21 mouse cellular contexts compared by ENCODE assay signal in the genomic region with DNA sequence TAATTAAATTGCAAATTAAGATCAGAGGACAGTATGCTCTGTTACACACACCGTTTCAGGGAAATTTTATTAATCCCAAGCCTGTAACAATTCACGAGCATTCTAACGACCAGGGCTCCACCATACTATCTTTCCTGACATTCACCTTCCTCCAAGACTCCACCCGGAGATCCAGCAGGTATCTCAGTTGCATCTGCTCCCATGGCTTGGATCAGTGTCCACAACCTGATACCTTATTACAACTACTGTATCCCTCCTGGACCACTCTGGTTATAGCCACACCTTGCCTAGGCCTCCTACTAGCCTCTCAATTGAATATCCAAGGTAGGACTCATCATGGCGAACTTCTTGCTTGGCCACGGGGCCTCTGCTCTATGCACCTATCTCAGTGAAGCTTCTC. TPM values are rescaled to one million over a fixed set of nuclear protein-coding genes. Genes with fewer than 3 reads are reported as not detected.
DNase-seq lines count a peak whose midpoint lies in the region; ATAC-seq and TF ChIP-seq lines count a peak whose summit lies in the region.
"Had no signal": no experiment of that assay in that cellular context is flagged by ENCODE, and none has a peak within 500 bp of the region (broad histone marks: within the 10 kb centered on the region; RNA-seq: fewer than 3 reads in every experiment).

No protein-coding gene starts in this region.

- no peak for TF ChIP-seq EP300 in stomach, postnatal 0 days (optimal IDR thresholded peaks at IDR 0.05)

- H3K36me3 ChIP-seq in heart, embryonic 11.5 days (ENCODE audit: control insufficient read depth, insufficient read depth, low read length), result no peaks in the 10 kb centered on the region
- H3K36me3 ChIP-seq in stomach, embryonic 15.5 days, result no peaks in the 10 kb centered on the region
- H3K36me3 ChIP-seq in stomach, postnatal 0 days (ENCODE audit: control insufficient read depth, insufficient read depth, low read length), result no peaks in the 10 kb centered on the region
- no peaks in the 10 kb centered on the region for H3K36me3 ChIP-seq in liver, embryonic 13.5 days
- H3K36me3 ChIP-seq: kidney, embryonic 15.5 days; midbrain, embryonic 10.5 days; neural tube, embryonic 12.5 days had no signal

- 83% methylated on average over 6 of the region's 6 CpGs for WGBS in heart, embryonic 11.5 days (ENCODE audit: insufficient replicate concordance)
- WGBS in stomach, embryonic 15.5 days, result 82% methylated on average over 6 of the region's 6 CpGs
- WGBS in stomach, postnatal 0 days, result 86% methylated on average over 6 of the region's 6 CpGs
- WGBS in liver, embryonic 13.5 days (ENCODE audit: insufficient replicate concordance), result 36% methylated on average over 6 of the region's 6 CpGs

- H3K27me3 ChIP-seq in heart, embryonic 11.5 days (ENCODE audit: control insufficient read depth, insufficient read depth, low read length), result no peaks in the 10 kb centered on the region
- H3K27me3 ChIP-seq in stomach, embryonic 15.5 days (replicated peaks), result no peaks in the 10 kb centered on the region
- H3K27me3 ChIP-seq in stomach, postnatal 0 days (ENCODE audit: control insufficient read depth, insufficient read depth, low read length), result no peaks in the 10 kb centered on the region
- no peaks in the 10 kb centered on the region for H3K27me3 ChIP-seq in liver, embryonic 13.5 days
- H3K27me3 ChIP-seq: forebrain, embryonic 13.5 days; kidney, embryonic 15.5 days; neural tube, embryonic 12.5 days had no signal

- intact Hi-C loops in heart, postnatal 14 days (cut with DNase I), result no loop called here

- no peak for ATAC-seq in heart, embryonic 11.5 days (replicated peaks; ENCODE audit: insufficient number of reproducible peaks, low FRiP score, low TSS enrichment)
- ATAC-seq in stomach, embryonic 15.5 days (ENCODE audit: insufficient read depth, low FRiP score, low read depth), result peak; percentile 68; the same call in 1 of the 2 replicates
- ATAC-seq in stomach, postnatal 0 days (ENCODE audit: low FRiP score, low TSS enrichment), result no peak
- ATAC-seq in liver, embryonic 13.5 days (ENCODE audit: low read depth), result peak; percentile 81
- ATAC-seq: forebrain, embryonic 13.5 days; Patski had no signal

- no peak for DNase-seq in heart, postnatal 14 days
- DNase-seq in stomach, postnatal 0 days (ENCODE audit: low spot score), result no peak
- DNase-seq in liver, embryonic 13.5 days, result no peak
- DNase-seq in kidney, adult 11 months, result no peak
- no peak for DNase-seq in right cerebral cortex, adult 18-20 months
- DNase-seq: adrenal gland, postnatal 36 days; B cell, adult 2 months; cerebellum, adult 9-11 months; gastrocnemius, postnatal 36 days; lung, postnatal 36 days; right cerebral cortex, postnatal 14 days; thymus, postnatal 4 days had no signal

- H3K9ac ChIP-seq in heart, embryonic 11.5 days (ENCODE audit: low read depth, low read length), result peak overlapping the region; percentile 46
- H3K9ac ChIP-seq in stomach, embryonic 15.5 days, result no peak overlapping the region
- H3K9ac ChIP-seq in stomach, postnatal 0 days (ENCODE audit: low read length), result no peak overlapping the region
- H3K9ac ChIP-seq in liver, embryonic 13.5 days, result peak overlapping the region; percentile 68
- H3K9ac ChIP-seq: forebrain, embryonic 13.5 days; kidney, embryonic 15.5 days; neural tube, embryonic 12.5 days had no signal

- H3K4me2 ChIP-seq in heart, embryonic 11.5 days, result peak overlapping the region; percentile 49
- H3K4me2 ChIP-seq in stomach, embryonic 15.5 days, result no peak overlapping the region
- no peak overlapping the region for H3K4me2 ChIP-seq in stomach, postnatal 0 days (replicated peaks; ENCODE audit: low read depth)
- H3K4me2 ChIP-seq in liver, embryonic 13.5 days, result peak overlapping the region; percentile 68
- H3K4me2 ChIP-seq: forebrain, embryonic 13.5 days; kidney, embryonic 15.5 days; neural tube, embryonic 12.5 days had no signal

- no peak for TF ChIP-seq CTCF in stomach, postnatal 0 days (IDR thresholded peaks at IDR 0.05; ENCODE audit: low read depth)

- peaks cover 15% of the 10 kb centered on the region for H3K4me1 ChIP-seq in heart, embryonic 11.5 days (ENCODE audit: control insufficient read depth, insufficient read depth, low read length)
- H3K4me1 ChIP-seq in stomach, embryonic 15.5 days, result no peaks in the 10 kb centered on the region
- no peaks in the 10 kb centered on the region for H3K4me1 ChIP-seq in stomach, postnatal 0 days (replicated peaks; ENCODE audit: control insufficient read depth, insufficient read depth)
- H3K4me1 ChIP-seq in liver, embryonic 13.5 days (replicated peaks), result peaks cover 83% of the 10 kb centered on the region
- H3K4me1 ChIP-seq: forebrain, embryonic 13.5 days; kidney, embryonic 15.5 days; midbrain, embryonic 10.5 days; neural tube, embryonic 12.5 days had no signal

- H3K27ac ChIP-seq in heart, embryonic 11.5 days (ENCODE audit: low read depth, low read length), result peak overlapping the region; percentile 79
- no peak overlapping the region for H3K27ac ChIP-seq in stomach, embryonic 15.5 days
- H3K27ac ChIP-seq in stomach, postnatal 0 days (replicated peaks), result no peak overlapping the region
- H3K27ac ChIP-seq in liver, embryonic 13.5 days, result peak overlapping the region; percentile 97
- H3K27ac ChIP-seq: forebrain, embryonic 13.5 days; kidney, embryonic 15.5 days; layer of hippocampus, adult 2 months; midbrain, embryonic 10.5 days; neural tube, embryonic 12.5 days had no signal

- no peaks in the 10 kb centered on the region for H3K9me3 ChIP-seq in heart, embryonic 11.5 days (replicated peaks; ENCODE audit: control insufficient read depth, low read length)
- no peaks in the 10 kb centered on the region for H3K9me3 ChIP-seq in stomach, embryonic 15.5 days
- H3K9me3 ChIP-seq in stomach, postnatal 0 days (ENCODE audit: control insufficient read depth, low read length), result no peaks in the 10 kb centered on the region
- H3K9me3 ChIP-seq in liver, embryonic 13.5 days (replicated peaks), result no peaks in the 10 kb centered on the region
- H3K9me3 ChIP-seq: forebrain, embryonic 13.5 days; kidney, embryonic 15.5 days; midbrain, embryonic 10.5 days; neural tube, embryonic 12.5 days had no signal

- peak overlapping the region; percentile 8; the same call in 1 of the 2 replicates for H3K4me3 ChIP-seq in heart, embryonic 11.5 days (ENCODE audit: low read depth, low read length)
- H3K4me3 ChIP-seq in stomach, embryonic 15.5 days (replicated peaks), result no peak overlapping the region
- H3K4me3 ChIP-seq in stomach, postnatal 0 days (ENCODE audit: low read depth, low read length), result no peak overlapping the region
- peak overlapping the region; percentile 48 for H3K4me3 ChIP-seq in liver, embryonic 13.5 days (replicated peaks)
- H3K4me3 ChIP-seq: forebrain, embryonic 13.5 days; kidney, embryonic 15.5 days; layer of hippocampus, adult 2 months; midbrain, embryonic 10.5 days; neural tube, embryonic 12.5 days had no signal

RNA-seq across cellular contexts. Expression of a gene that starts 20.5 kb away (rescaled TPM):
- polyA plus RNA-seq in heart, embryonic 11.5 days (2014; fragmentation: Nextera tagmentation; extraction: Ambion mirVana), result 12.3 TPM in 2 replicates
- 10 to 100 TPM; 23.4 to 24.9 TPM for total RNA-seq in heart, postnatal 14 days (2021)
- polyA plus RNA-seq in stomach, embryonic 15.5 days (2015; fragmentation: Nextera tagmentation; extraction: Ambion mirVana), result 4.7 and 5.3 TPM in 2 replicates
- 5.2 and 5.5 TPM in 2 replicates for polyA plus RNA-seq in stomach, postnatal 0 days (2015; fragmentation: Nextera tagmentation; extraction: Ambion mirVana)
- polyA plus RNA-seq in liver, embryonic 13.5 days (2015; fragmentation: Nextera tagmentation; extraction: Ambion mirVana), result 8.5 and 10.2 TPM in 2 replicates
- polyA plus RNA-seq: liver, adult 2 months had no signal

RNA-seq across cellular contexts. Expression of a gene that starts 58.0 kb away (rescaled TPM):
- 42.6 and 43.5 TPM in 2 replicates for polyA plus RNA-seq in heart, embryonic 11.5 days (2014; fragmentation: Nextera tagmentation; extraction: Ambion mirVana)
- total RNA-seq in heart, postnatal 14 days (2021), result 10 to 100 TPM; 22.7 to 25.1 TPM
- polyA plus RNA-seq in stomach, embryonic 15.5 days (2015; fragmentation: Nextera tagmentation; extraction: Ambion mirVana), result 49.9 and 55.2 TPM in 2 replicates
- polyA plus RNA-seq in stomach, postnatal 0 days (2015; fragmentation: Nextera tagmentation; extraction: Ambion mirVana), result 42.2 and 46.2 TPM in 2 replicates
- 29.7 and 34.6 TPM in 2 replicates for polyA plus RNA-seq in liver, embryonic 13.5 days (2015; fragmentation: Nextera tagmentation; extraction: Ambion mirVana)

Comparison
In these comparisons a context has a peak if more than half of its experiments do, and no peak if none do; other contexts are left out.
1. ATAC-seq: peak in stomach, embryonic 15.5 days (single experiment) and liver, embryonic 13.5 days (single experiment); none in heart, embryonic 11.5 days (single experiment) and stomach, postnatal 0 days (single experiment).
2. H3K27ac ChIP-seq: peak in heart, embryonic 11.5 days (single experiment) and liver, embryonic 13.5 days (single experiment); none in stomach, embryonic 15.5 days (single experiment) and stomach, postnatal 0 days (single experiment).
3. H3K4me2 ChIP-seq: peak in heart, embryonic 11.5 days (single experiment) and liver, embryonic 13.5 days (single experiment); none in stomach, embryonic 15.5 days (single experiment) and stomach, postnatal 0 days (single experiment).
4. H3K4me3 ChIP-seq: peak in heart, embryonic 11.5 days (single experiment) and liver, embryonic 13.5 days (single experiment); none in stomach, embryonic 15.5 days (single experiment) and stomach, postnatal 0 days (single experiment).
5. H3K9ac ChIP-seq: peak in heart, embryonic 11.5 days (single experiment) and liver, embryonic 13.5 days (single experiment); none in stomach, embryonic 15.5 days (single experiment) and stomach, postnatal 0 days (single experiment).